Mouse (Mus musculus): ENCODE measurements around the gene Ppm1m. TPM values are rescaled to one million over a fixed set of nuclear protein-coding genes. Genes with fewer than 3 reads are reported as not detected.

Gene Ppm1m
- 41.3 TPM for polyA plus RNA-seq (2017; shearing (Covaris generic))

DNA sequence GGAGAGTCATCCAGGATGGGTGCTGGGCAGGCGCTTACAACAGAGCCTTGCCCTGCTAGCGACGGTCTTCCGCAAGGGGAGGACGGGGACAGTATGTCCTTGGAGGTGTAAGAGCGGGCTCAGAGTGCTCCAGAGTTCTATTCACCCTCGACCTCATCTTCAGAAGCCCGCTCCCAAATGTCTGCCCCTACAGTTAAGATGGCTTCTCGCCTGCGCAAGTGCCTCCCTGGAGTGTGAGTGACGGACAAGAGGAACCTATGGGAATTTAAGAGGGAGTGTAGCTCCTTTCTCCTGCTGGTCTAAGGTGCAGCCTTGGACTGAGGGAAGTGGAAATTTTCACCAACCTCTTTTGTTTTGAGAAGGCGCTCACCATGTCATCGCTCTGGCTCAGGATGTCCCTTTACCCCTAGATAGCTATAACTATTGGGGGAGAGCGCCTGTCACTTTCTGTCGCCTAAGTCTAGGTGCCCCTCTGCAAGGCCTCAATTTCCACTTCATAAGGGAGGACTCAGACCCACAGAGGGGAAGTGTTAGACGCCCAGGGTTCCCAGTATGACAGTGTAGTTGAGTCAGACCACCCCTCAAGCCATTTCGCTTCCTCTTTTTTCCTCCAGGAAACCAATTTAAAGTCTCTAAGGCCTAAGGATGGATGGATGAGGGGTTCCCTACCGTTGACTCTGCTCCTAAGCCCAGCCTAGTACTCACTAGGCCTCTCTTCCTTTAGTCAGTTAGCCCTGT, at the start of gene Ppm1m:
Ppm1m (minus strand) TSS at position 212 of the 738 bp plus-strand sequence.

DNA sequence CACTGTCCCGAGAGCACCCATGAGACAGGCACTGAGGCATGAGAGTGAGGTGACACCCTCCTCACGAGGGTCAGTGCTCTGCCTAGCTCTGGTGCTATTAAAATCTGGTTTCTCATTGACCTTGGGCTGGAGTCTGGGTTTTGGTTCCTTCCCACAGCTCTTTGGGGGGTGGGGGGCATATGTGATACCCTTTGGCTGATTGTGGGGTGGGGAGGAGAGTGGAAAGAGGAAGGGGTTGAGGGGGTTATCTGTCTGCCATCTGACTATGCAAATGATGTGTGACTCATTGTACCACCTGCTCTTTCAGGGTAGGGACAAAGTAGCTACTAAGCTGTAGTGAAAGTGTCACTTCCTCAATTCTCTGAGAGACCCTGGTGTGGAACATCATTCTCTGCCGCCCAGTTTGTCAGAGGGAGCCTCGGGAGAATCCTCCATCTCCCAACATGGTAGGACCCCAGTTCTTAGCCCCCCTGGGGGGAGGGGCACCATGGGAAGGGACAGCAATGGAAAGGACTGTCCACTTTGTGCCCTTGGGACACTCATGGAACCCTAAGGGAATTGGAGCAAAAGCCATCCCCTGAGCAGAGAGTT, 22.8 kb upstream of the Ppm1m start, which contains the start of gene Tlr9:
Tlr9 (plus strand) TSS at position 338 of the 591 bp plus-strand sequence.

DNA sequence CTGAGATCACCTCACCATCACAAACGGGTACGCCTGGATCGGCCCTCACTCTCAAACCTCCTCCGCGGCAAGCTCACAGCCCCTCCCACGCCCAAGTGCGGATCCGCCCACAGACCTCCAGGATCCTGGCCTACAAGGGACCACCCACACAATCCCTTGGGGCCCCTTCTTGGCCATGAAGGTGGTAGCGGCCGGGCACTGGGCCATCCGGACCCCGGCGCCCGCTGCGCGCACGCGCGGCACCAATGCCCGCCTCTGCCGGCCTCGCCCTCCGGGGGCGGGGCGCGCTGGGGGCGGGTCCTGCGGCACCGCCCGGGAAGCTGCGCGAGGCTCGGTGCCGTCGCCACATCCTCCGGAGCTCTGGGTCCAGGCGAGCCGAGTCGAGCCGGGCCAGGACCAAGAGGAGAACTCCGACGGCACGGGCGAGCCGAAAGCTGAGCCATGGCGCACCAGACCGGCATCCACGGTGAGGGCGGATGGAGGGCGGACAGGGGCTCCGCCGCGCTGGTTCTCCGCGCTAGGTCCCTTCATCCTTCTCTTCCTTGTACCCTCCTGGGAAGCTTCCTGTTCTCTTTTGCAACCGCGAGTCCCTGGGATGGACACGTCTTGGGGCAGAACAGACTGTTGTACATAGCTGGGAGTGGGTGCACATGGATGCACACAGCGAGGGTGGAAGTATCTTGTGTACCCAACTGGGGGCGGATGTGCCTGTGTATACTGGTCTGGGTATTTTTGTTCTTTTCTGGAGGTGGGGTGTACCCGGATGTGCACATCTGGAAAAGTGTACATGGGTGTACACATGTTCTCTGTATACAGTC, 3.5 kb upstream of the Ppm1m start, which contains the start of gene Twf2:
Twf2 (plus strand) TSS at position 290 of the 818 bp plus-strand sequence.

DNA sequence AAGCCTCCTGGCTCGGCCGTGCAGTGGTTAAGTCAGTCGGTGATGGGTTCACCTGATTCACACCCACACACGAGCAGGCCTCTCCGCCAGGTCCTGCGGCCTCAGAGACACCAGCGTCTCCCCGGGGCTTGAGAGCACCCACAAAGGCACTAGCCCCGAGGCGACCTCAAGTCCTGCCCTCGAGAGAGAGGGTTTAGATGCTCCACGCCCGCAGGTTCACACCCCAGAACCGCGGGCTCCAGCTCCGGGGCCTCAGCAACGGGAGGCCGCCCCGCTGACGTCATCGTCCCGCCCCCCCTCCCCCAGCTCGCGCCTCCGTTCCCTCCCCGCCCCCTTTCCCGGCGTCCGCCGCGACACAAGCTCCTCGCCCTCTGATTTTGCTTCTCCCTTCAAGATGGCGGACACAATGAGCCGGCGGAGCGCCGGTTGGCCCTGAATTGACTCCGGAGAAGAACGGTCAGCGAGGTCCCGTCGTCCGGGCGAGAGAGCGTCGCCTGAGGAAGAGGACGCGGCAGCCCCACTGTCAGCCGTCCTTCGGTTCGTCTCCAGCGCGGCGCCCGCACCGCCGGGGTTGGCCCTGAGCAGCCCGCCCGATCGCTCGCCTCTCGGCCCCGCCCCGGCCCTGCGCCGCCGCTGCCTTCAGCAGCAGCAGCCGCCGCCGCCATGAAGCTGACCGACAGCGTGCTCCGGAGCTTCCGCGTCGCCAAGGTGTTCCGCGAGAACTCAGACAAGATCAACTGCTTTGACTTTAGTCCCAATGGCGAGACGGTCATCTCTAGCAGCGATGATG, 28.8 kb downstream of the Ppm1m start, which contains the start of gene Wdr82:
Wdr82 (plus strand) TSS at position 373 of the 790 bp plus-strand sequence.

DNA sequence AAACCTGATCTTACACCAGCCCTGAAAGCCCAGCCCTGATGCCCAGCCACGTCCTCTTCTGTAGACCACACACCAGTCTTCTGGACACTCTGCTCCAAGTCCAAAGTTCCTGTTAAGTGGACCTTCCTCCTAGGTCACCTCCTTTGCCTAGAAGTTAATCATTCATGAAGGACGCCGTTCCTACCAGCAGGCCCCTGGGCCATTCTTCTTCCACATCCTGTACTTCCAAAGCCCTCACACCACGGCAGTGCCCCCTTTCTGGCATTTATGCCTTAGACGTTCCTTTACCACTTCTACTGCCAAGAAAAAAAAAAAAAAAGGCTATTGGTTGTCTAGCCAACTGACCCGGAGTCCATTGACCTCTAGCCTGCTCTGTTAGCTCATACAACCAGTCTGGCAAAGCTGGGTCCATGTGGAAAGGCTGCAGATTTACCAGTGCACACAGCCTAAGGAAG, 41.5 kb downstream of the Ppm1m start, which contains the start of gene Glyctk:
Glyctk (minus strand) TSS at position 102 of the 455 bp plus-strand sequence.

Other genes starting within 250 kb of the Ppm1m start
- not detected for gene Col6a5, start 239.1 kb downstream of the Ppm1m start, polyA plus RNA-seq (2017; shearing (Covaris generic))
- gene Col6a4, start 103.0 kb downstream of the Ppm1m start, polyA plus RNA-seq (2017; shearing (Covaris generic)), result not detected
- 4.4 TPM for gene Glyctk, start 41.6 kb downstream of the Ppm1m start, polyA plus RNA-seq (2017; shearing (Covaris generic))
- 64.4 TPM for gene Wdr82, start 28.8 kb downstream of the Ppm1m start, polyA plus RNA-seq (2017; shearing (Covaris generic))
- gene Twf2, start 3.4 kb upstream of the Ppm1m start, polyA plus RNA-seq (2017; shearing (Covaris generic)), result 141 TPM
- not detected for gene Tlr9, start 22.9 kb upstream of the Ppm1m start, polyA plus RNA-seq (2017; shearing (Covaris generic))
- gene Alas1, start 48.9 kb upstream of the Ppm1m start, polyA plus RNA-seq (2017; shearing (Covaris generic)), result 33.6 TPM
- gene Poc1a, start 81.3 kb upstream of the Ppm1m start, polyA plus RNA-seq (2017; shearing (Covaris generic)), result 3.2 TPM
- 27.5 TPM for gene Dusp7, start 168.9 kb upstream of the Ppm1m start, polyA plus RNA-seq (2017; shearing (Covaris generic))
- 699 TPM for gene Rpl29, start 229.7 kb upstream of the Ppm1m start, polyA plus RNA-seq (2017; shearing (Covaris generic))
- gene Acy1, start 238.6 kb upstream of the Ppm1m start, polyA plus RNA-seq (2017; shearing (Covaris generic)), result 13.8 TPM
- 5.1 TPM for gene Abhd14b, start 247.7 kb upstream of the Ppm1m start, polyA plus RNA-seq (2017; shearing (Covaris generic))
- gene Abhd14a, start 247.9 kb upstream of the Ppm1m start, polyA plus RNA-seq (2017; shearing (Covaris generic)), result 8.6 TPM

Measured in naive thymus-derived CD4-positive, alpha-beta T cell, adult 5 months (primary cell).